Mouse (Mus musculus) MEL (cell line): ENCODE measurements around the gene Rab21. TPM values are rescaled to one million over a fixed set of nuclear protein-coding genes. Genes with fewer than 3 reads are reported as not detected.

ENCODE experiments used
- DNase-seq: peaks from one replicate; pipeline ENCODE4 v3.0.0; 2011; ENCODE audit warnings: low read depth, low spot score
- H3K27ac ChIP-seq: 2 replicates; pipeline ENCODE4 v1.5.1; 2012; ENCODE audit warnings: low read depth, mild to moderate bottlenecking, control low read depth, low read length, moderate library complexity; ENCODE audit not compliant: control insufficient read depth
- H3K27me3 ChIP-seq, 2 experiments: fragments of 150-350 bp in 1 of 2; sonication (generic) in 1 of 2; 2 replicates each; pipeline ENCODE4 v1.6.1; 2012; ENCODE audit warnings: low read length in 2 of 2, mild to moderate bottlenecking in 2 of 2, improper control_type of control experiment in 1 of 2, moderate library complexity in 1 of 2; ENCODE audit not compliant: insufficient read depth in 2 of 2, control insufficient read depth in 1 of 2
- H3K36me3 ChIP-seq, 2 experiments: 2 replicates each; pipeline ENCODE4 v1.6.1; 2012 to 2014; ENCODE audit warnings: low read length in 2 of 2, improper control_type of control experiment in 1 of 2, inconsistent platforms in 1 of 2, mild to moderate bottlenecking in 1 of 2; ENCODE audit not compliant: insufficient read depth in 2 of 2, control insufficient read depth in 1 of 2
- H3K4me1 ChIP-seq, 2 experiments: fragments of 150-350 bp in 1 of 2; sonication (generic) in 1 of 2; 2 replicates each; pipeline ENCODE4 v1.6.1; 2012; ENCODE audit warnings: low read length in 2 of 2, improper control_type of control experiment in 1 of 2, mild to moderate bottlenecking in 1 of 2; ENCODE audit not compliant: insufficient read depth in 2 of 2, control insufficient read depth in 1 of 2
- H3K4me3 ChIP-seq, 2 experiments: fragments of 150-350 bp in 1 of 2; sonication (generic) in 1 of 2; 2 replicates each; pipeline ENCODE4 v1.5.1; 2012; ENCODE audit warnings: low read depth in 2 of 2, low read length in 2 of 2, mild to moderate bottlenecking in 2 of 2, moderate library complexity in 2 of 2, control low read depth in 1 of 2, improper control_type of control experiment in 1 of 2; ENCODE audit not compliant: control insufficient read depth in 1 of 2, insufficient read depth in 1 of 2
- H3K79me2 ChIP-seq: 2 replicates; pipeline ENCODE4 v1.6.1; 2012; ENCODE audit warnings: mild to moderate bottlenecking, low read length, moderate library complexity; ENCODE audit not compliant: control insufficient read depth, poor library complexity, insufficient read depth
- H3K9ac ChIP-seq: 2 replicates; pipeline ENCODE4 v1.6.1; 2012; ENCODE audit warnings: low read depth, mild to moderate bottlenecking, control low read depth, low read length, moderate library complexity; ENCODE audit not compliant: control insufficient read depth, poor library complexity, severe bottlenecking
- H3K9me3 ChIP-seq: fragments of 150-350 bp; sonication (generic); replicated peaks from 2 replicates; pipeline ENCODE4 v1.6.1; 2012; ENCODE audit warnings: mild to moderate bottlenecking, low read length, improper control_type of control experiment, moderate library complexity; ENCODE audit not compliant: insufficient read depth
- CHD1 ChIP-seq: IDR thresholded peaks from 2 replicates; pipeline ENCODE4 v1.6.1; 2012; ENCODE audit warnings: low read depth, mild to moderate bottlenecking, inconsistent platforms, low read length, improper control_type of control experiment
- CTCF ChIP-seq, 3 experiments: IDR thresholded peaks in 2 of 3; conservative IDR thresholded peaks in 1 of 3; 2 replicates each; pipeline ENCODE4 v1.5.1; 2011 to 2012; ENCODE audit warnings: low read length in 3 of 3, low read depth in 2 of 3, mild to moderate bottlenecking in 2 of 3, improper control_type of control experiment in 1 of 3, inconsistent platforms in 1 of 3, mixed read lengths in 1 of 3, moderate library complexity in 1 of 3; ENCODE audit not compliant: control insufficient read depth in 1 of 3, insufficient read depth in 1 of 3, poor library complexity in 1 of 3, severe bottlenecking in 1 of 3
- E2F4 ChIP-seq: IDR thresholded peaks from 2 replicates; pipeline ENCODE4 v1.6.1; 2011; ENCODE audit warnings: low read depth, low read length, improper control_type of control experiment, borderline replicate concordance
- ETS1 ChIP-seq: IDR thresholded peaks from 2 replicates; pipeline ENCODE4 v1.6.1; 2012; ENCODE audit warnings: low read depth, mild to moderate bottlenecking, inconsistent platforms, low read length, improper control_type of control experiment, moderate library complexity
- MAZ ChIP-seq: IDR thresholded peaks from 2 replicates; pipeline ENCODE4 v1.6.1; 2012; ENCODE audit warnings: low read depth, mild to moderate bottlenecking, inconsistent platforms, low read length, improper control_type of control experiment
- MEF2A ChIP-seq: IDR thresholded peaks from 2 replicates; pipeline ENCODE4 v1.6.1; 2014; ENCODE audit warnings: low read depth, mild to moderate bottlenecking, inconsistent platforms, low read length, improper control_type of control experiment; ENCODE audit not compliant: poor library complexity, insufficient replicate concordance, severe bottlenecking; ENCODE audit errors: extremely low read depth
- MYB ChIP-seq: IDR thresholded peaks from 2 replicates; pipeline ENCODE4 v1.6.1; 2011; ENCODE audit warnings: mild to moderate bottlenecking, low read depth, low read length, improper control_type of control experiment
- MYC ChIP-seq: IDR thresholded peaks from 2 replicates; pipeline ENCODE4 v1.6.1; 2011; ENCODE audit warnings: low read depth, mild to moderate bottlenecking, low read length, improper control_type of control experiment, moderate library complexity
- NRF1 ChIP-seq: IDR thresholded peaks from 2 replicates; pipeline ENCODE4 v1.6.1; 2014; ENCODE audit warnings: low read depth, mild to moderate bottlenecking, inconsistent platforms, low read length, improper control_type of control experiment, moderate library complexity; ENCODE audit not compliant: poor library complexity, insufficient read depth, severe bottlenecking
- RCOR1 ChIP-seq: IDR thresholded peaks from 2 replicates; pipeline ENCODE4 v1.6.1; 2012; ENCODE audit warnings: low read depth, mild to moderate bottlenecking, inconsistent platforms, low read length, improper control_type of control experiment
- UBTF ChIP-seq: IDR thresholded peaks from 2 replicates; pipeline ENCODE4 v1.6.1; 2012; ENCODE audit warnings: low read depth, mild to moderate bottlenecking, inconsistent platforms, low read length, improper control_type of control experiment, moderate library complexity, borderline replicate concordance; ENCODE audit not compliant: insufficient read depth
- USF1 ChIP-seq: IDR thresholded peaks from 2 replicates; pipeline ENCODE4 v1.6.1; 2014; ENCODE audit warnings: low read depth, mild to moderate bottlenecking, inconsistent platforms, low read length, improper control_type of control experiment, moderate library complexity
- ZMIZ1 ChIP-seq: IDR thresholded peaks from 2 replicates; pipeline ENCODE4 v1.6.1; 2012; ENCODE audit warnings: low read depth, mild to moderate bottlenecking, inconsistent platforms, low read length, improper control_type of control experiment, moderate library complexity
- polyA plus RNA-seq, 2 experiments: library from polyadenylated mRNA; stranded (reverse) in 1 of 2; unstranded in 1 of 2; fragments of >175 nt in 1 of 2; fragments of >200 nt in 1 of 2; gene quantifications; 2 replicates each; pipeline versions ENCODE4 v1.2.1 to v1.2.4; 2012; ENCODE audit warnings: low replicate concordance in 2 of 2, low read depth in 1 of 2; ENCODE audit not compliant: insufficient read length in 2 of 2, insufficient read depth in 1 of 2, missing spikeins in 1 of 2
- total RNA-seq: library from RNA; depleted of rRNA; stranded (reverse); fragments of 300-350 nt; gene quantifications from 2 replicates; pipeline ENCODE4 v1.2.3, GENCODE M21; 2012

Gene Rab21
- total and polyA plus RNA-seq, 3 experiments, result 12.9 to 31.5 (median 20.9) TPM

- Histone ChIP-seq H3K4me3 (no peak overlapping the region), H3K79me2 (peaks cover 61% of the 10 kb centered on the region), H3K4me1 (peaks cover 8 to 29% of the 10 kb centered on the region in 2 experiments), H3K9ac (no peak overlapping the region), H3K27me3 (no peaks in the 10 kb centered on the region), H3K36me3 (peaks cover 0 to 27% of the 10 kb centered on the region in 2 experiments; a peak in 2 of 4 replicates), H3K9me3 (no peaks in the 10 kb centered on the region), H3K27ac (no peak overlapping the region; the same call in 1 of the 2 replicates)
- no peak for TF ChIP-seq NRF1
- no peak for TF ChIP-seq MYB
- DNase-seq, result no peak
These were observed 4.0 kb downstream of the Rab21 start for GRCm38 (mm10) chr10:115311263-115311965.

GRCm38 (mm10) chr10:115309191-115309590 lies 6.2 kb downstream of the Rab21 start:
- peaks cover 57% of the 10 kb centered on the region for H3K79me2 ChIP-seq
- no peaks in the 10 kb centered on the region for H3K9me3 ChIP-seq
- TF ChIP-seq MYC (no peak), MEF2A (no peak), USF1 (no peak), RCOR1 (no peak), NRF1 (no peak), MAZ (no peak)
- no peak overlapping the region for H3K27ac ChIP-seq
- no peak for DNase-seq
- no peaks in the 10 kb centered on the region for H3K27me3 ChIP-seq
- H3K4me1 ChIP-seq, result peaks cover 8 to 24% of the 10 kb centered on the region in 2 experiments
- H3K9ac ChIP-seq, result no peak overlapping the region
- no peak overlapping the region for H3K4me3 ChIP-seq
- H3K36me3 ChIP-seq, result peaks cover 0 to 25% of the 10 kb centered on the region in 2 experiments; a peak in 2 of 4 replicates

- DNase-seq, result no peak
- peaks cover 7 to 11% of the 10 kb centered on the region in 2 experiments for H3K4me1 ChIP-seq
- no peak overlapping the region for H3K9ac ChIP-seq
- no peak overlapping the region for H3K4me3 ChIP-seq
- H3K36me3 ChIP-seq, result peaks cover 0 to 7% of the 10 kb centered on the region in 2 experiments; a peak in 2 of 4 replicates
- TF ChIP-seq CHD1 (no peak), ETS1 (no peak), ZMIZ1 (no peak), E2F4 (no peak), UBTF (no peak), MAZ (no peak), CTCF (IDR thresholded peaks at IDR 0.05 in 2 of 3, conservative IDR thresholded peaks at IDR 0.05 in 1 of 3; ENCODE audit: control insufficient read depth in 1 of 3, insufficient read depth in 1 of 3, low read depth in 2 of 3, low read length in 3 of 3, poor library complexity in 1 of 3, severe bottlenecking in 1 of 3) (no peak)
- H3K27me3 ChIP-seq, result no peaks in the 10 kb centered on the region
- no peak overlapping the region for H3K27ac ChIP-seq
- peaks cover 44% of the 10 kb centered on the region for H3K79me2 ChIP-seq
- no peaks in the 10 kb centered on the region for H3K9me3 ChIP-seq
These were observed 8.0 kb downstream of the Rab21 start for GRCm38 (mm10) chr10:115307331-115307875.
